Mouse (Mus musculus) G1E (cell line): ENCODE measurements around the gene Rora. TPM values are rescaled to one million over a fixed set of nuclear protein-coding genes. Genes with fewer than 3 reads are reported as not detected.
"Not testable (repeated sequence)": the region's sequence is repeated elsewhere in the genome, so short reads cannot be mapped to it uniquely, and the experiment has no call there.

ENCODE experiments used
- ATAC-seq: 2 replicates; pipeline ENCODE4 v1.8.0; 2016; ENCODE audit warnings: mild to moderate bottlenecking; ENCODE audit not compliant: insufficient number of reproducible peaks, poor library complexity, low FRiP score, severe bottlenecking; ENCODE audit errors: extremely low read depth
- DNase-seq: peaks from one replicate; pipeline ENCODE4 v3.0.0; 2012; ENCODE audit warnings: low spot score
- H3K27me3 ChIP-seq: 2 replicates; pipeline ENCODE4 v1.6.1; 2012; ENCODE audit warnings: mild to moderate bottlenecking, low read length, inconsistent platforms; ENCODE audit not compliant: insufficient read depth
- H3K36me3 ChIP-seq: replicated peaks from 2 replicates; pipeline ENCODE3; 2012; ENCODE audit warnings: mild to moderate bottlenecking, inconsistent platforms
- H3K4me1 ChIP-seq: 2 replicates; pipeline ENCODE4 v1.6.1; 2012; ENCODE audit warnings: low read depth, low read length, inconsistent platforms, mixed read lengths; ENCODE audit not compliant: insufficient read depth
- H3K4me3 ChIP-seq: 2 replicates; pipeline ENCODE4 v1.5.1; 2012; ENCODE audit warnings: low read depth, mild to moderate bottlenecking, inconsistent platforms, low read length, moderate library complexity, mixed read lengths
- H3K9me3 ChIP-seq: replicated peaks from 2 replicates; pipeline ENCODE4 v1.6.1; 2012; ENCODE audit warnings: inconsistent platforms
- CTCF ChIP-seq: IDR thresholded peaks from 2 replicates; pipeline ENCODE4 v1.5.1; 2012; ENCODE audit warnings: low read depth, low read length, inconsistent platforms, mixed read lengths
- GATA1 ChIP-seq: IDR thresholded peaks from 2 replicates; pipeline ENCODE4 v1.6.1; 2012; ENCODE audit warnings: borderline replicate concordance, low read length, inconsistent platforms, mixed read lengths
- GATA2 ChIP-seq: IDR thresholded peaks from 2 replicates; pipeline ENCODE4 v1.6.1; 2012; ENCODE audit warnings: low read depth, low read length, inconsistent platforms, borderline replicate concordance
- POLR2AphosphoS5 ChIP-seq: IDR thresholded peaks from 2 replicates; pipeline ENCODE4 v1.6.1; 2012; ENCODE audit warnings: low read depth, low read length, inconsistent platforms; ENCODE audit not compliant: insufficient replicate concordance
- TAL1 ChIP-seq: conservative IDR thresholded peaks from 2 replicates; pipeline ENCODE4 v1.6.1; 2012; ENCODE audit warnings: low read depth, low read length, inconsistent platforms, mixed read lengths
- polyA plus RNA-seq: library from polyadenylated mRNA; stranded (reverse); fragments of >175 nt; gene quantifications from 2 replicates; pipeline ENCODE4 v1.2.3, GENCODE M21; 2012
- total RNA-seq, 2 experiments: library from RNA; stranded (forward) in 1 of 2; stranded (reverse) in 1 of 2; fragments of 200-1000 nt in 1 of 2; fragments of >200 nt in 1 of 2; fragmentation: Nextera tagmentation in 1 of 2; gene quantifications; 2 replicates each; pipeline ENCODE4 v1.2.3; 2014 to 2017

Gene Rora
- total and polyA plus RNA-seq, 3 experiments = 0.11 TPM; not detected in 2

DNA sequence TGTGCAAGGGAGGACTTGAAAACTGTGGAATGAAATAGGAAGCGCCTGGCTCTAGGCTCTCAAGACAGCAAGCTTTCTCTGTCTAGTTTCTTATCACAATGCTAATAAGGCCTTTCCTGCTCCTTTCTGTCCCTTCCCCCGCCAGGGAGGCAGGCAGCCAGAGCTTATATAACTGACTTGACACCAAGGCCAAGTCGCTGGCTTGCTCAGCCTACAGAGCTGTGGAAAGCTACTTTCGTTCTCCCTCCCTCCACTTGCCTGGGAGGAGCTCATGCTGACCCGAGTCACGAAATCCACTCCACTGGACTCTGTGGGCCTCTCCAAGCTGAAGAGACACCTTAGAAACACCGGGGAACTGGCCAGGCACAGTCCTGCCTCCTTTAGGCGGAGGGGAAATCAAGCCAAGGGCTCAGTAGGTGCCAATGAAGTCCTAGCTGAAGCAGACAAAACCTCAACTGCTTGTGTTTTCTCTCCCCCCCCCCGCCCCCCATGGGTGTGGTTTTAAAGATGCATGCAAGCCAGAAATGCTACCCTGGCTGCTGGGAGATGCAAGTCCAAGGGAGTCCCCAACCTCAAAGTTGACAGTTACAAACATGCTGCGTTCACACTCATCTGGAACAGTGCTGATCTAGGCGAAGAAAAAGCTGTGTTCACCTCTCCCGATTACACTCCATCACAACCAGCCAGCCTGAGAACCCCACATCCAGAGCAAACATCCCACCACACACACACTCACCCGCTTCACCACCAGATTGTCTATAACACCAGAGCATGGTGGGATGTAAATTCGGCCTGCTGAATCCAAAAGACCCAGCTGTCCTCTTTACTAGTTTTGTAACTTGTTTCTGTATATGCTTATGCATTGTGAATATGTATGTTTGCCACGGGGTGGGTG lies 438.8 kb downstream of the Rora start:
- no peak for ATAC-seq
- H3K27me3 ChIP-seq = no peaks in the 10 kb centered on the region
- no peak for DNase-seq
- H3K9me3 ChIP-seq = peaks cover 54% of the 10 kb centered on the region
- H3K4me1 ChIP-seq = no peaks in the 10 kb centered on the region
- H3K36me3 ChIP-seq = no peaks in the 10 kb centered on the region
- TF ChIP-seq GATA2 = no peak
- TF ChIP-seq CTCF = no peak
- no peak for TF ChIP-seq POLR2AphosphoS5
- TF ChIP-seq GATA1 = no peak
- TF ChIP-seq TAL1 = no peak
- no peak overlapping the region for H3K4me3 ChIP-seq

DNA sequence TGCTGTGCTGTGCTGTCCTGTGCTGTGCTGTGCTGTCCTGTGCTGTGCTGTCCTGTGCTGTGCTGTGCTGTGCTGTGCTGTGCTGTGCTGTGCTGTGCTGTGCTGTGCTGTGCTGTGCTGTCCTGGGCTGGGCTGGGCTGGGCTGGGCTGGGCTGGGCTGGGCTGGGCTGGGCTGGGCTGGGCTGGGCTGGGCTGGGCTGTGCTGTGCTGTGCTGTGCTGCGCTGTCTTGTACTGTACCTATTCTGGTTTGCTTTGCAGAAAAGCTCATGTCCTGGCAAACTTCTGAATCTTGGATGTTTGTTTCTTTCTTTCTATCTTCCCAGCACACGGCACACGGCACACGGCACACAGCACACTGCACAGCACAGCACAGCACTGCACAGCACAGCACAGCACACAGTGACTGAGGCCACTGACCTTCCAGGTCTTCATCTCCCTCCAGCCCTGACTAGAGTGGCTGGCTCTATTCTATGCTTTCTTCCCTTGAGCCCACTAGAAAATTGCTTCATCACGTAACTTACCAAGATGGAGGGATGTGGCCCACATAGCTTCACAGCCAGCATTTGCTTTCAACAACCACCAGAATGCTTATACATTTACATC lies 446.7 kb downstream of the Rora start:
- ATAC-seq, H3K4me3 ChIP-seq: not testable (repeated sequence)

DNA sequence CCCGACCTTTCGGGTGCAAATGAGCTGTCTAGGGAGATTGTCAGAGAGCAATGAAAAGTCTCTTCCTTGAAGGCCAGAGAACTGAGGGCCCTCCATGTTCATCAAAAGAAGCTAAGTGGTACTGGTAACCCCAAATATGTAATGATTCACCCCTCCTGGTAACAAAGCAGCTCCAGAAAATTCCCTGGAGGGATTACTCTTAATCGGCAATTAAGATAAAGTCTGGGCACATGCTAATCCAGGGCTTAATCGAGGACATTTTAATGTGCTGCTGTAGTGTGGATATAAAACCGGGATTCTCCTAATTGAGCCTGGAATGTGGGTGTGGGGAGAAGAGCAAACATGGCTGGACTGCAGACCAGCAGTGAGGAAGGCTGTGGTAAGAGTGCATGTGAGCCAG lies 450.7 kb downstream of the Rora start:
- no peak for DNase-seq
- no peaks in the 10 kb centered on the region for H3K4me1 ChIP-seq
- ATAC-seq = no peak
- no peak overlapping the region for H3K4me3 ChIP-seq
- peaks cover 42% of the 10 kb centered on the region for H3K9me3 ChIP-seq
- no peak for TF ChIP-seq CTCF
- no peak for TF ChIP-seq GATA1
- no peak for TF ChIP-seq POLR2AphosphoS5
- no peak for TF ChIP-seq TAL1
- TF ChIP-seq GATA2 = no peak
- no peaks in the 10 kb centered on the region for H3K27me3 ChIP-seq
- no peaks in the 10 kb centered on the region for H3K36me3 ChIP-seq

More for the DNA sequence above, 446.7 kb downstream of the Rora start:
- H3K9me3 ChIP-seq = peaks cover 56% of the 10 kb centered on the region
- H3K36me3 ChIP-seq, H3K27me3 ChIP-seq, H3K4me1 ChIP-seq, DNase-seq: not testable (repeated sequence)

DNA sequence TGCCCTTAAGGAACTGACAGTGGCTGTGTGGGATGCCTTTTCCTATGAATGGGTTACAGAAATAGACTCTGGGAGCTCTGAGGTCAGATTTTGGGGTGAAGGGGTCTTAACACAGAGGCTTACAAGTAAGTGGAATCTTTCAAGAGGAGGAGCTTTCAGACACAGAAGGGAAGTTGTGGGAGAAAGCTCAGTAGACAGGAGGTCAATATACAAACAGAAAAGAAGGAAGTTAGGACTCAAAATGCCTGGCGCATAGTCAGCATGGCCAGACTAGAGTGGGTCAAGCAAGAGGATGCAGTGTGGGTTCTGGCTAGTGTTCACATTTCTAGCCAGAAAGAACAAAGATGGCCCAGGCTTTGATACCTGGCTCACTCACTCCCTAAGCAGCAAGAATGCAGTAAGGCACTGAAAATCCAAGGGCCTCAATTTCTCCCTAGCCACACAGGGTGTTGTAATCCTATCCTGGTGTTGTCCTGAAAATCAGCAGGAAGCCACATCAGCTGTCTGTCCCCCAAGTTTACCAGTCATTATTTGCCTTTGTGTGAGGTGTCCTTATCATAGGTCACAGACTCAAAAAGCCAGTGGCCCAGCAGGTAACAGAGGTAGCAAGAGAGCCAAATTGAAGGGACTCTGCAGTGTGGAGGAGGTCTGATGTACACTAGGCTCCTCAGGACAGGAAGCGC lies 456.2 kb downstream of the Rora start:
- H3K36me3 ChIP-seq = no peaks in the 10 kb centered on the region
- peaks cover 35% of the 10 kb centered on the region for H3K9me3 ChIP-seq
- H3K4me1 ChIP-seq = no peaks in the 10 kb centered on the region
- DNase-seq (no peak), ATAC-seq (no peak)
- H3K27me3 ChIP-seq = no peaks in the 10 kb centered on the region
- H3K4me3 ChIP-seq = no peak overlapping the region
- TF ChIP-seq POLR2AphosphoS5 = no peak
- no peak for TF ChIP-seq GATA1
- TF ChIP-seq GATA2 = no peak
- no peak for TF ChIP-seq CTCF

DNA sequence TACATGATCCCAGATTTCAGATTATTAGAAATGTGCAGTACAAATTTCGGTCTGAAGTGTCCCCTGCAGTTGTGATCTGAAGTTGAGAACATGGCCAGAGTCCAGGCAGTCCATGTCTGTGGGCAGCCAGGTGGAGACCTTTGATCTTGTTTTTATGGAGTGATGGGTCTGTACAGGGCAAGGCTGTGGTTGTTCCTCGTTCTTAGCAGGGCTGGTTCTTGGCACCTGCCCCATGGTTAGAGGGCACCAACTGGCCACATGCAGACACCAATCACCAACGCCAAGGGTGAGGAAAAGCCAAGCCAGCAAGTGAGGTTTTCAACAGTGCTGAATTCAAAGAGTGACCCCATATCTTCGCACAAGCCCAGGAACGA lies 456.7 kb downstream of the Rora start:
- no peaks in the 10 kb centered on the region for H3K4me1 ChIP-seq
- TF ChIP-seq TAL1 = no peak
- no peak for TF ChIP-seq POLR2AphosphoS5
- TF ChIP-seq CTCF = no peak
- no peak for TF ChIP-seq GATA2
- TF ChIP-seq GATA1 = no peak
- ATAC-seq (no peak), DNase-seq (no peak)
- no peaks in the 10 kb centered on the region for H3K36me3 ChIP-seq
- H3K27me3 ChIP-seq = no peaks in the 10 kb centered on the region
- H3K9me3 ChIP-seq = peaks cover 34% of the 10 kb centered on the region
- H3K4me3 ChIP-seq = no peak overlapping the region

DNA sequence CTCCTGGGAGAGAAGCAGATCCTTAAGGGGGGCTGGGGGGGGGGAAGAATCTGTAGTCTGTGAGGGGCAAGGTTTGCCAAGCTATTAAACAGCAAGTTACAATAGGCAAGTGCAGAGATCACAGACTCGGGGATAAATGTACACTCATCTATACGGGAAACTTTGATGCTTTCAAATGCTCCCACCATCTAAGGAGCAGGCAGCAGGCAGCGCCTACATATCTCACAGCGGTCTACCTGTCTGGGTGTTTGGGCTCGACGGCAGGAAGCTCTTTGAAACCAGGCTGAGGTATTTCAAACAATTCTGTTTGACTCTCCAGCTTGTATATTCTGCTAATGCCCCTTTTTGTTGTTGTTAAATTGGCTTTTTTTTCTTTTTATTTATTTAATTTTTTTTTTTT lies 457.1 kb downstream of the Rora start:
- Histone ChIP-seq H3K9me3 (peaks cover 34% of the 10 kb centered on the region), H3K27me3 (no peaks in the 10 kb centered on the region), H3K4me1 (no peaks in the 10 kb centered on the region), H3K36me3 (no peaks in the 10 kb centered on the region), H3K4me3 (no peak overlapping the region)
- ATAC-seq (no peak), DNase-seq (no peak)
- no peak for TF ChIP-seq TAL1
- no peak for TF ChIP-seq GATA2
- no peak for TF ChIP-seq POLR2AphosphoS5
- no peak for TF ChIP-seq CTCF
- TF ChIP-seq GATA1 = no peak

DNA sequence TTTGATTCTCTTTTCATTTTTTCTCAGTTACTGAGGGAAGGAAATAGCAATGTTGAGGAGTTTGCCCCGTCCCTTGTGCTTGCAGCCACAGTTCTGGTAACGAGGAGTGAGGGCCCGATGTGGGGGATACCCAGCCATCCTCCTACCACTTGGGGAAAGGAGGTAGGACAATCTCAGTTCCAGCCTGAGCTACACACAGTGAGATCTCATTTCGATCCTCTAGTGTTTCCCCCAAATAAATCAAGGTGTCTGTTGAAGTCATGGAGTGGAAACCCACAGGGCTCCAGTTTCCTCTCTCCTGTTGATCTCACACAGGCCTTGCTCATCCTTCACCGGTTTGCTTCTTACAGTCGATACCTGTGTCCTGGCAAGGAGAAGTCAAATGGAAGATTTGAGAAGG lies 458.0 kb downstream of the Rora start:
- DNase-seq (no peak), ATAC-seq (no peak)
- H3K4me3 ChIP-seq = no peak overlapping the region
- no peak for TF ChIP-seq CTCF
- no peak for TF ChIP-seq POLR2AphosphoS5
- TF ChIP-seq GATA2 = no peak
- TF ChIP-seq TAL1 = no peak
- TF ChIP-seq GATA1 = no peak
- peaks cover 30% of the 10 kb centered on the region for H3K9me3 ChIP-seq
- H3K4me1 ChIP-seq = no peaks in the 10 kb centered on the region
- H3K36me3 ChIP-seq = no peaks in the 10 kb centered on the region
- H3K27me3 ChIP-seq = no peaks in the 10 kb centered on the region
